Mouse (Mus musculus): ENCODE measurements around the gene Angptl4. TPM values are rescaled to one million over a fixed set of nuclear protein-coding genes. Genes with fewer than 3 reads are reported as not detected.

Gene Angptl4
- 0.36 TPM for polyA plus RNA-seq (2014; fragmentation: Illumina TruSeq; extraction: RNeasy Lipid Tissue Mini Kit (QIAGEN cat#74804); ENCODE audit: low read depth, low replicate concordance)

GRCm38 (mm10) chr17:33781124-33781977 lies at the start of gene Angptl4:
Gene Angptl4, minus strand, starts transcription at chr17:33781830.

GRCm38 (mm10) chr17:33824084-33824996 lies 42.7 kb upstream of the Angptl4 start, which contains the start of the genes Rps28 and Ndufa7:
Gene Rps28, minus strand, starts transcription at chr17:33824562.
Gene Ndufa7, plus strand, starts transcription at chr17:33824572.

DNA sequence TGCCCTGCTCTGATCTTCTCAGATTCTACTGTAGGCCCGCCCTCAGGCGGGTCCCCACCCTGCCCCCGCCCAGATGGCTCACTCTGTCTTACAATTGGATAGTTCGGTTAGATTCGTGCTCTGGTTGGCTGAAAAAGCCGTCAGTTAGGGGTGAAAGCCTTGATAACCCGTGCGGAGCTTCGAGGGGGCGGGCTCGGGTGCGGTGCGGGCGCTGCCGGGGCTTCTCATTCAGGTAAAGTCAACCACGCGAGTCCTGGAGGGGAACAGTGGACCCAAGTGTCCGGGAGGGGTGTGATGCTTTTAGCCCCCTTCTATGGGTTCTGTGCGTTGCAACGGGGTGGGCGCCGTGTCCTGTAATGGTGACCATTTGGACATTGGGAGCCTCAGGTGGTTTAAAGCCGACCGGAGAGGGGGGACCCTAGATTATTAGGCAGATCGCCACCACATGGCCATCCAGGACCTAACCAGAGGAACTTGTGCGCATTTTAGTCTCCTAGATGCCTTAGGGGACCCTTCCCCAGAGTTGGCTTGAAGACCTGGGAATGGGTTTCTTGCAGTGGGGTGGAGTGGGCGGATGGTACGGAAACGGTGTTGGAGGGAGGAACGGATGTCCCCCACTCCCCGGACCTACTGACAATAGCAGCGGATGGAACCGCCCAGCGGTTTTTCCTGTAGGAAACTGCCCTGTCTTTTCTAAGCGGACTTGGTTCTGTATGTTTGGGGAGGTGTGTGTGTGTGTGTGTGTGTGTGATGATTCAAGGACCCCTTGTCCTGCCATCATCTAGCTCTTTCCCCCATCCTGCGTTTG lies 28.9 kb upstream of the Angptl4 start, which contains the start of gene Kank3:
Gene Kank3 (plus strand): TSS at position 186 of the 808 bp plus-strand sequence.

DNA sequence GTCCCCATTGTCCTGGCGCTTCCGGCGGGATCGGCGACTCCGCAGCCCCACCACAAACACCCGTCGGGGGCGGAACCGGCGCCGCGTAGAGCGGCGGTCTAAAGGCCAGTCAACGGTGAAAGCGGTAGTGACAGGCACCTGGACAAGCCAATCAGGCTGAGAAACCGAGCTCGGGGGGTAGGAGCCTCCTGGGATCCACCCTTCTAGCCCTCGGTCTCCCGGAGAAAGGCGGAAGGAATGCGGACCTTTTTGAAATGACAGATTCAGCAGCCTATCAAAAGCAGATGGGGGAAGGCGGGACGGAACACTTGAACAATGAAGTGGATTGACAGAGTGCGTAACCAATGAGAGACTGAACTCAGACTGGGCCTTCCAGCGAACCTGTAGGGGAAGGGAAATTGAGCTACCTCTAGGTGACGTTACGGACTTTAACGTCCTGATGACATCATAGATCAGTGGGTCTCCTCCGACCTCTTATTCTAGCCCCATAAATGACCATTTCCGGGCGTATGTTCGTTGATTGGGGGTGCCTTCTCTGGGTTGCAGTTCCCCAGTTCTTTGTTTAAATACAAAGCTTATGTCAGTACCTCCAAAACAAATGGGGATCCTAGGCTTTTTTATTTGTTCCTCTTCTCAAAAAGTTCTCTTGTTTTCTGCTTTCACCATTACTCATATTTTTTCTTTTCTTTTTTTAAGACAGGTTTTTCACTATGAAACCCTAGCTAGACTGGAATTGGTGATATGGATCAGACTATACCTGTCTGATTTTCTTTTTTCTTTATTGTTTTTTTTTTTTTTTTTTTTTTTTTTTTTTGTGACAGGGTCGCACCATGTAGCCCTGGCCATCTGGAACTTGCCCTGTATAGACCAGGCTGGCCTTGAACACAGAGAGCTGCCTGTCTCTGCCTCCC lies 21.1 kb downstream of the Angptl4 start, which contains the start of gene Rab11b:
Gene Rab11b (minus strand): TSS at position 276 of the 911 bp plus-strand sequence.

Other genes with a start within 250 kb of the Angptl4 start
- not detected for gene Myo1f, start 226.1 kb downstream of the Angptl4 start, polyA plus RNA-seq (2014; fragmentation: Illumina TruSeq; extraction: RNeasy Lipid Tissue Mini Kit (QIAGEN cat#74804); ENCODE audit: low read depth, low replicate concordance)
- 3.4 TPM for gene Zfp414, start 152.7 kb downstream of the Angptl4 start, polyA plus RNA-seq (2014; fragmentation: Illumina TruSeq; extraction: RNeasy Lipid Tissue Mini Kit (QIAGEN cat#74804); ENCODE audit: low read depth, low replicate concordance)
- gene Pram1, start 143.8 kb downstream of the Angptl4 start, polyA plus RNA-seq (2014; fragmentation: Illumina TruSeq; extraction: RNeasy Lipid Tissue Mini Kit (QIAGEN cat#74804); ENCODE audit: low read depth, low replicate concordance), result not detected
- 275 TPM for gene Hnrnpm, start 95.0 kb downstream of the Angptl4 start, polyA plus RNA-seq (2014; fragmentation: Illumina TruSeq; extraction: RNeasy Lipid Tissue Mini Kit (QIAGEN cat#74804); ENCODE audit: low read depth, low replicate concordance)
- gene March2, start 63.2 kb downstream of the Angptl4 start, polyA plus RNA-seq (2014; fragmentation: Illumina TruSeq; extraction: RNeasy Lipid Tissue Mini Kit (QIAGEN cat#74804); ENCODE audit: low read depth, low replicate concordance), result 17.2 TPM
- gene Rab11b, start 21.3 kb downstream of the Angptl4 start, polyA plus RNA-seq (2014; fragmentation: Illumina TruSeq; extraction: RNeasy Lipid Tissue Mini Kit (QIAGEN cat#74804); ENCODE audit: low read depth, low replicate concordance), result 8.2 TPM
- 15.3 TPM for gene Kank3, start 28.7 kb upstream of the Angptl4 start, polyA plus RNA-seq (2014; fragmentation: Illumina TruSeq; extraction: RNeasy Lipid Tissue Mini Kit (QIAGEN cat#74804); ENCODE audit: low read depth, low replicate concordance)
- gene Rps28, start 42.7 kb upstream of the Angptl4 start, polyA plus RNA-seq (2014; fragmentation: Illumina TruSeq; extraction: RNeasy Lipid Tissue Mini Kit (QIAGEN cat#74804); ENCODE audit: low read depth, low replicate concordance), result 54.7 TPM
- 19.3 TPM for gene Ndufa7, start 42.7 kb upstream of the Angptl4 start, polyA plus RNA-seq (2014; fragmentation: Illumina TruSeq; extraction: RNeasy Lipid Tissue Mini Kit (QIAGEN cat#74804); ENCODE audit: low read depth, low replicate concordance)
- 36.7 TPM for gene Cd320, start 61.3 kb upstream of the Angptl4 start, polyA plus RNA-seq (2014; fragmentation: Illumina TruSeq; extraction: RNeasy Lipid Tissue Mini Kit (QIAGEN cat#74804); ENCODE audit: low read depth, low replicate concordance)
- not detected for gene Gm7029, start 92.0 kb upstream of the Angptl4 start, polyA plus RNA-seq (2014; fragmentation: Illumina TruSeq; extraction: RNeasy Lipid Tissue Mini Kit (QIAGEN cat#74804); ENCODE audit: low read depth, low replicate concordance)
- gene Kifc1, start 108.8 kb upstream of the Angptl4 start, polyA plus RNA-seq (2014; fragmentation: Illumina TruSeq; extraction: RNeasy Lipid Tissue Mini Kit (QIAGEN cat#74804); ENCODE audit: low read depth, low replicate concordance), result 3.2 TPM
- gene Platr17, start 123.3 kb upstream of the Angptl4 start, polyA plus RNA-seq (2014; fragmentation: Illumina TruSeq; extraction: RNeasy Lipid Tissue Mini Kit (QIAGEN cat#74804); ENCODE audit: low read depth, low replicate concordance), result 0.48 TPM
- gene Daxx, start 127.6 kb upstream of the Angptl4 start, polyA plus RNA-seq (2014; fragmentation: Illumina TruSeq; extraction: RNeasy Lipid Tissue Mini Kit (QIAGEN cat#74804); ENCODE audit: low read depth, low replicate concordance), result 31.5 TPM
- gene Tapbp, start 134.1 kb upstream of the Angptl4 start, polyA plus RNA-seq (2014; fragmentation: Illumina TruSeq; extraction: RNeasy Lipid Tissue Mini Kit (QIAGEN cat#74804); ENCODE audit: low read depth, low replicate concordance), result 25.5 TPM
- 3.0 TPM for gene Zbtb22, start 134.1 kb upstream of the Angptl4 start, polyA plus RNA-seq (2014; fragmentation: Illumina TruSeq; extraction: RNeasy Lipid Tissue Mini Kit (QIAGEN cat#74804); ENCODE audit: low read depth, low replicate concordance)
- gene Rgl2, start 147.7 kb upstream of the Angptl4 start, polyA plus RNA-seq (2014; fragmentation: Illumina TruSeq; extraction: RNeasy Lipid Tissue Mini Kit (QIAGEN cat#74804); ENCODE audit: low read depth, low replicate concordance), result 6.7 TPM
- 14.6 TPM for gene Pfdn6, start 158.5 kb upstream of the Angptl4 start, polyA plus RNA-seq (2014; fragmentation: Illumina TruSeq; extraction: RNeasy Lipid Tissue Mini Kit (QIAGEN cat#74804); ENCODE audit: low read depth, low replicate concordance)
- gene Wdr46, start 158.8 kb upstream of the Angptl4 start, polyA plus RNA-seq (2014; fragmentation: Illumina TruSeq; extraction: RNeasy Lipid Tissue Mini Kit (QIAGEN cat#74804); ENCODE audit: low read depth, low replicate concordance), result 1.1 TPM
- gene B3galt4, start 169.7 kb upstream of the Angptl4 start, polyA plus RNA-seq (2014; fragmentation: Illumina TruSeq; extraction: RNeasy Lipid Tissue Mini Kit (QIAGEN cat#74804); ENCODE audit: low read depth, low replicate concordance), result 0.25 TPM
- gene Vps52, start 174.0 kb upstream of the Angptl4 start, polyA plus RNA-seq (2014; fragmentation: Illumina TruSeq; extraction: RNeasy Lipid Tissue Mini Kit (QIAGEN cat#74804); ENCODE audit: low read depth, low replicate concordance), result 6.9 TPM
- 19.7 TPM for gene Rps18, start 174.2 kb upstream of the Angptl4 start, polyA plus RNA-seq (2014; fragmentation: Illumina TruSeq; extraction: RNeasy Lipid Tissue Mini Kit (QIAGEN cat#74804); ENCODE audit: low read depth, low replicate concordance)
- gene H2-K1, start 218.5 kb upstream of the Angptl4 start, polyA plus RNA-seq (2014; fragmentation: Illumina TruSeq; extraction: RNeasy Lipid Tissue Mini Kit (QIAGEN cat#74804); ENCODE audit: low read depth, low replicate concordance), result 48.0 TPM
- 1.3 TPM for gene Ring1, start 242.8 kb upstream of the Angptl4 start, polyA plus RNA-seq (2014; fragmentation: Illumina TruSeq; extraction: RNeasy Lipid Tissue Mini Kit (QIAGEN cat#74804); ENCODE audit: low read depth, low replicate concordance)
- 2.2 TPM for gene H2-Ke6, start 246.2 kb upstream of the Angptl4 start, polyA plus RNA-seq (2014; fragmentation: Illumina TruSeq; extraction: RNeasy Lipid Tissue Mini Kit (QIAGEN cat#74804); ENCODE audit: low read depth, low replicate concordance)
- 0.11 TPM for gene Slc39a7, start 249.9 kb upstream of the Angptl4 start, polyA plus RNA-seq (2014; fragmentation: Illumina TruSeq; extraction: RNeasy Lipid Tissue Mini Kit (QIAGEN cat#74804); ENCODE audit: low read depth, low replicate concordance)
- gene Rxrb, start 250.0 kb upstream of the Angptl4 start, polyA plus RNA-seq (2014; fragmentation: Illumina TruSeq; extraction: RNeasy Lipid Tissue Mini Kit (QIAGEN cat#74804); ENCODE audit: low read depth, low replicate concordance), result 0.55 TPM

All from testis, adult 10 weeks (tissue).